Mouse (Mus musculus): ENCODE data around the gene Csnk1e.

DNA sequence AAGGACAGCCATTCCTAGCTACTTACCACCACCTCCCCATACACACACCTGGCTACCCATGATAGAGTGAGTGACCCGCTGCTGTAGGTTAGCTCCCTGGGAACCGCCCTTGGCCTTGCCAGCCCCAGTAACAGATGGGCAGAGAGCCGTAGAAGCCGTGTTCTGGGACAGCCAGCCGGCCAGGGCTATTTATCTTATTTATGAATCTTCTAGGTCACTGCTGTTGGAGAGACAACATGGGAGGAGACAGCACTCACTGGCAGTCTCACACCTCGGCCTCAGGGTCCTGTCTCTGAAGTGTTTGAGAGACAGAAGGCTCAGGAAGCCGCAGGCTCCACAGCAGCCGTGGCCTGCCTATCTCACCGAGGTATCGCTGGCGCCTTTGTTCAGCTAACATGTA, 34.1 kb upstream of the Csnk1e start:
- no peak for TF ChIP-seq POLR2A (IDR thresholded peaks at IDR 0.05; ENCODE audit: borderline replicate concordance, insufficient read depth, low read length)
- no peak for TF ChIP-seq CTCF (IDR thresholded peaks at IDR 0.05; ENCODE audit: borderline replicate concordance, insufficient read depth, low read depth, low read length)

Measured in cerebellum, adult 2 months (tissue).